Mouse (Mus musculus) kidney, adult 2 months (tissue): ENCODE data around the gene Fbxo42.

Experiments
- CTCF ChIP-seq: fragments of 200-500 bp; conservative IDR thresholded peaks from 2 replicates; pipeline ENCODE4 v1.5.1; 2011; ENCODE audit warnings: low read depth, mild to moderate bottlenecking, control low read depth, low read length, moderate library complexity, mixed read lengths; ENCODE audit not compliant: insufficient read depth, insufficient read length
- POLR2A ChIP-seq: fragments of 200-500 bp; IDR thresholded peaks from one replicate; pipeline ENCODE4 v1.6.1; 2011; ENCODE audit warnings: low read depth, low read length, control low read depth

GRCm38 (mm10) chr4:141202192-141202591, 54.5 kb downstream of the Fbxo42 start:
- TF ChIP-seq POLR2A (no peak), CTCF (no peak)
